Mouse (Mus musculus): ENCODE data around the gene H2afv. TPM values are rescaled to one million over a fixed set of nuclear protein-coding genes. Genes with fewer than 3 reads are reported as not detected.
A peak's percentile ranks its signal among the peaks of the same experiment; 100 is the strongest.

The H2afv gene
- total RNA-seq, 2 experiments from 2014 or later: 41.4 to 43.4 TPM

DNA sequence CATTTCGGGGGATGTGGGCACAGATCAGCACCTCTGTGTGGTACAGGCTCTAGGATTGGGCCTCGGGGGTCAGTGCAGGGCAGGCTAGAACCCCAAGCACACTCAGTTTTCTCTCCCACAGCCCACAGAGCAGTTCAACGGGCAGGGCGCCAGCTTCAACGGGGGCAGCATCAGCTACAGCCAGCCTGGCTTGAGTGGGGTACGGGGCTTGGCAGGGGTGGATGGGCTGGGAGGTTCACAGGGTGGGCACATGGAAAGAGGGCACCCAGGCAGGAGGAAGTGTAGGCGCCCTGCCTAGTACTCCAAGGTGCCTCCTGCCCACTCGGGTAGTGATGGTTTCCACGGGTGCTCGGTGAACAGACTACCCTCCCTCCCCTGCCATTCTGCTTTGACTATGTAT, 46.1 kb downstream of the H2afv start:
- intact Hi-C loops (cut with DNase I): no loop called here
- DNase-seq (ENCODE audit: low spot score in 2 of 2): no peak

DNA sequence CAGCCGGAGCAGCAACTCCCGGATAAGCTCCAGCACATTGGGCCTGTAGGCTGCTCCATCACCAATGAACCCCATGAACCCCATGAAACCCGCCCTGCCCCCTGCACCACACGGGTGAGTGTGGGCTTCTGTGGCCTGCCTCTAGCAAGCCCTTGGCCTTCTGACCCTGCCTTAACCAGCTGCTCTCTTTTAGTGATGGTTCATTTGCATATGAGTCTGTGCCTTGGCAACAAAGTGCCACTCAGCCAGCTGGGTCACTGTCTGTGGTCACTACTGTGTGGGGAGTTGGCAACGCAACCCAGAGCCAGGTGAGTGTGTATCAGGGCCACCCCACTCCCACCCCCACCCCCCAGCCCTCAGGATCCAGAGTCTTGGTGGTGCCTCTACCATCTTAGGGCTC, 48.7 kb downstream of the H2afv start:
- DNase-seq (ENCODE audit: low spot score in 2 of 2): no peak
- intact Hi-C loops (cut with DNase I): no loop called here

DNA sequence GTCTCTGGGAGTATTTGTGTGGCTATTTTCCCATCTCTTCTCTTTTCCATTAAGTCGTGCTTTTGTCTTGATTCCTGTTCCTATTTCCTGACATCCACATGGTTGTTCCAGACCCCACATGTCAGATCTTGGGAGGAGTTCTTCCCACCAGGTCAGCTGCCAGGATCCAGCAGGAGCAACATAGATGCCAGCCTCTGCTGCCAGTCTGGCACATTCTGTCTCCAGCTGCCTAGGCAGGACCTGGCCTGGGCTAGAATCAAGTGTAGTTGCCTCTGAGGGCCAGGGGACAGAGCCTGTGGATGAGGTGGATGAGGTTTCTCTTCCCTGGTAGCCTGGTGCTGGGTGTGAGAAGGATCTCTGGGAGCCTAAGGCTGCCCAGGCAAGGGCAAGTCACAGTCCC, 50.4 kb downstream of the H2afv start:
- DNase-seq (ENCODE audit: low spot score in 2 of 2): no peak
- intact Hi-C loops (cut with DNase I): no loop called here

DNA sequence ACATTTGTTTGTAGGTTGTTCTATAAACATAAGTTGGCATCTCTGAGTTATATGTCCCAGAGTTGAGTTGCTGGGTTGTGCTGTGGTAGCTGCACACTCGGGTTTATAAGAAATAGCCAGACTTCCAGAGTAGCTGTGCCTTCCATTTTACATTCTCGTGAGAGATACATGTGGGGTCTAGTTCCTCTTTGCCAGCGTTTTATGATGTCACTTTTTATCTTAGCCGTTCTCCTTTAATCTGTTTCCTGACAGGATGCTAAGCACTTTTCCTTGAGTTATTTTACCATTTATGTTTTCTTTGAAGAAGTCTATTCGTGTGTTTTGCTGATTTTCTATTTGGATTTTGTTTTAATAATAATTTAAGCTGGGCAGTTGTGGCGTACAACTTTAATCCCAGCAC, 51.4 kb downstream of the H2afv start:
- intact Hi-C loops (cut with DNase I): no loop called here
- no peak for DNase-seq (ENCODE audit: low spot score in 2 of 2)

DNA sequence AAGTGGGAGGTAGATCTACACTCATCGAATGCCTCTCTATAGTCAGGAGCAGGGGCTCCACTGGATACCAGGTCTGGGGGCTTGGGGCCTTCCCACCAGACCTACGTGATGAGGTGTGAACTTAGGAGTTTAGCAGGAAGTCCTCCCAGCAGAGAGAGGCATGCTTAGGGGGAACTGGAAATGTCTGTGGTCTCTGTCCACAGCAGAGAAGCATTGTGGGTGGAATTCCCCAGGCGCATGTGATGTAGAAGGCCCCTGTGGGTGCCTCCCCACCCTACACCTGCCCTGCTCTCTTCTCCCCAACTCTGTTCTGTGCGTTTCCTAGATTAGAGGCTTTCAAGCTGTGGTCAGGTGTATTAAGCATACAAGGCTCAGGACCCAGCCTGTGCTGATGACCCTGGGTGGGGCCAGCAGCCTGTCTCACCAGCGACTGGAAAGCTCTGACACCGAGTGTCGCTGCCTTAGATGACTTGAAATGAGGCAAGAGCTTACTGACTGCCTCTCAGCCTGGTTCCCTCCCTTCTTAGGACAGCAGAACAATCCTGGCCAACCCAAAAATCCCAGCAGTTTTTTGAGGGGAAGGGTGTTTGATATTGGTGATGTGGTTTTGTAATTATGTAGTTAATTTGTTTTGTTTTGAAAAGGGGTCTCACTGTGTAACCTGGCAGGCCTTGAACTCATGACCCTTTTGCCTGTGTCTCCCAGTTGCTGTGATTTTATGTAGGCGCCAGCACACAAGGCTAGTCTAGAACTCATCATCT, 52.5 kb downstream of the H2afv start:
- DNase-seq (ENCODE audit: low spot score in 2 of 2): no peak
- intact Hi-C loops (cut with DNase I): no loop called here

DNA sequence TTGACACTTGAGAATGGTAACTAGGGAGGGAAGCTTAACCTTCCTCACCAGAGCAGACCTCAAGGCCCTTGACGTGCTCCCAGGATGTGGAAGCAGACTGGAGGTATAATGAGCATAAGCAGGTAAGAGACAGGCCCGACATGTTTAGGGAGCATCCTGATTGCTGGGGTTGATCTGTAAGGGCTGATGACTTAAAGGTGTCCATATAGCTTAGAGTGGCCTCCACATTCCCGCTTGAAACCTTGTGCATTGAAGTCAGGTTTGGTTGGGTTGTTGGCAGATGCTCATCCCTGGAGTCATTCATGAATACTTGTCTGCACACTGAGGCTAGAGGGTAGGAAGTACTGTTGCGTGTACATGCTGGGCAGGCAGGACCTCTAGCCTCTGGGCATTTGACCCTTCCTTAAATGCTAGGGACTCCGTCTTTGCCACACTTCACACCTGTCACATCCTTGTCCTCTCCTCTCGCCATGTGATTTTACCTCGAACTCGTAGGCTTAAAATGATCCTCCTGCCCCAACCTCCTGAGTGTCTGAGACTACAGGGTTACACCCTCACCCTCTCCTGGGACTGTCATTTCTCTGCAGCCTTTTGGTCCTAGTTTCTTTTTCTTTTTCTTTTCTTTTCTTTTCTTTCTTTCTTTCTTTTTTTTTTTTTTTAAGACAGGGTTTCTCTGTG, 53.7 kb downstream of the H2afv start:
- intact Hi-C loops (cut with DNase I): no loop called here

DNA sequence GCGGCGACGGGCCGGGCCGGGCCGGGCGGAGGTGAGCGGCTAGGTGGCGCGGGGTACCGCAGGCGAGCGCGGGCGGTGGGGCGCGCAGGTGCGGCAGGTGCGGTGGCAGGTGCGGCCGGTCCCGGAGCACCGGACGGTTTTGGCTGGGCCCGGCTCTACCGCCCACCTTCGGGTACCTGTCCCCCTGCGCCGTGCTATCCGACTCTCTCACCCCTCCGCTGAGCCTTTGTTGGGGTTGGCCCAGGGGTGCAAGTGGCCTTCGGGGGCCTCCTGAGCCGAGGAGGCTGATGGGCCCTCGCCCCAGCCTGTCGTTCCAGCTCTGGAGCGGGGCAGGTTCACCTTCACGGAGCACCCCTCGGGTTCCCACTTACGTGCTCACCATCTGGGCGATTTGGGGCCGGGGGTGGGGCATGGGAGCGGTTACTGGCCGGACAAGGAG, 54.7 kb downstream of the H2afv start:
- intact Hi-C loops (cut with DNase I): no loop called here
- DNase-seq (ENCODE audit: low spot score in 2 of 2): no peak

More for the DNA sequence above, 53.7 kb downstream of the H2afv start:
- no peak for DNase-seq (ENCODE audit: low spot score in 2 of 2)

DNA sequence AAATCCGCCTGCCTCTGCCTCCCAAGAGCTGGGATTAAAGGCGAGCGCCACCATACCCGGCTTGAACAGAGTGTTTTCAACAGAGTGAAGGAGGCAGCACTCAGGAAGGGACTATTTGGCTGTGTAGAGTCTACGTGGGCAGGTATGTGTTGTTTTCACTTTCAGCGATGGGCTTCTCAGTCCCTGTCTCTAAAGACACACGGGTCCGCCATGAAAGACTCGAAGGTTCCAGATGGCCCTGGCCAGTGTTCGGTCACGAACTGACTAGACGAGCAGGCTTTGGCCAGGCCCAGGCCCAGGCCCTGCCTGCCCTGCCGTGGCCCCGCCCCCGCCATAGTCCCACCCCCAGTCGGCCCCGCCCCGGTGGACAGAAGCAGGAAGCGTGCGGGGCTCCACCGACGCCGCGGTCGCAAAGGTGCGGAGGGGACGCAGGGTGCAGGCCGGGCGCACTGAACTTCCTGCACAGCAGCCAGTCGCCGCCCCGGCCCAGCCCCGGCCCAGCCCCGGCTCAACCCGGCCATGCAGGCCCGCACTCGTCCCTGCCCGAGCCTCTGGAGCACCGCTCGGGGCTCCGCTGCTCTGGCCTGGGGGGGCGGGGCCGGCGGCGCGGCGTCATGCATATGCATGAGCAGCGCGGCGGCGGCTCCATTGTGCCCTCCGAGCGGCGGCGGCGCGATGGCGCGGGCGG, 55.4 kb downstream of the H2afv start, which contains the start of gene Zmiz2:
Gene Zmiz2 (plus strand): TSS at position 349 of the 688 bp plus-strand sequence.
- intact Hi-C loops (cut with DNase I): no loop called here

DNA sequence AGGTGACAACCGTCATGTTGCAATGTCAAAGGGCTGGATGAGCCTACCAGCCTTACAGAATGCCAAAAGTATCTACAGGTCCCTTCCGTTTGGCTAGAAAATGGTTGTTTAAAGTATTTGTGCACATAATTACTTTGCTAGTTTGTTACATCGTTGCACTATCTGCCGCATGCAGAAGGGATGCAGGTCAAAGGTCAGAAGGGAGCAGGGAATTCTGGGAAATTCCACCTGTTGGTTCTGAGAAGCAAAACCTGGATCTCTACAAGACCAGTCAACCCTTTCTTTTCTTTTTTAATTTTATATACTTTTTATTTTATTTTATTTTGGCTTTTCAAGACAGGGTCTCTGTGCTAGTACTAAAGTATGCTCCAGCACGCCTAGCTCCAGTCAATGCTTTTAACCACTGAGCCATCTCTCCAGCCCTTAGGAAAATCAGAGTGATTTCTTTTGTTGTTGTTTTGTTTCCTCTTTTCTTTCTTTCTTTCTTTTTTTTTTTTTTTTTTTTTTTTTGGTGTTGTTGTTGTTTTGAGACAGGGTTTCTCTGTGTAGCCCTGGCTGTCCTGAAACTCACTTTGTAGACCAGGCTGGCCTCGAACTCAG, 56.0 kb downstream of the H2afv start:
- DNase-seq (ENCODE audit: low spot score in 2 of 2): no peak
- intact Hi-C loops (cut with DNase I): no loop called here

More for the DNA sequence above, 55.4 kb downstream of the H2afv start, which contains the start of gene Zmiz2:
- DNase-seq (ENCODE audit: low spot score in 2 of 2): peak; percentile 93 to 98

DNA sequence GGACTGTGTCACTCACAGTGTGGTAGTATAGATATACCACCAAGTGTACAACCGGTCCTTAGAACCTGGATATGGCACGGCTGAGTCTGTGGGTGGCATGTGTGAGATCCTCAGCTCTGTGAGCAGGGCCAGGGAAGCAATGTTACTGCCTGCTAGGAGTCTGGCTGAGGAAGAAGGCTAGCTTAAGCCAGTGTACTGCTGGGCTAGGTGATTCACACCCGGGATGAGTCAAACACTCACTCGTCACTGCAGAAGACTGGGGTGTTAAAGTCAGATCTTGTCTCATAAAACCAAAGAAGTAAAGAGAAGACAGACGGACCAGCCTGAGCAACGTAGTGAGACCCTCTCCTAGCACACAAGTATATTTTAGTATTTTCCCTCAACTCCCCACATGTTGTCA, 63.3 kb downstream of the H2afv start:
- intact Hi-C loops (cut with DNase I): no loop called here
- no peak for DNase-seq (ENCODE audit: low spot score in 2 of 2)

Small RNA genes lying within 50 kb of the gene (microRNA-seq; reads per million reads assigned to microRNA genes)
- gene Gm22123 (not detected), gene Mir7651 (0.76 reads per million)

Other genes with a start within 250 kb of the H2afv start
- under 1 TPM in 1 of 2 experiments, not detected in 1; 0.25 TPM for gene A730071L15Rik, start 244.4 kb downstream of the H2afv start, total RNA-seq (2021)
- 100 to 1,000 TPM; 120 to 133 TPM for gene Nudcd3, start 244.0 kb downstream of the H2afv start, total RNA-seq (2021)
- gene Npc1l1, start 214.3 kb downstream of the H2afv start, total RNA-seq (2021): 1 to 10 TPM in 1 of 2 experiments, under 1 TPM in 1; 0.72 to 1.2 TPM
- gene Ddx56, start 176.7 kb downstream of the H2afv start, total RNA-seq (2021): 10 to 100 TPM; 45.8 to 46.5 TPM
- gene Tmed4, start 169.6 kb downstream of the H2afv start, total RNA-seq (2021): 10 to 100 TPM; 86.8 to 99.1 TPM
- 100 to 1,000 TPM; 245 to 252 TPM for gene Ogdh, start 152.8 kb downstream of the H2afv start, total RNA-seq (2021)
- 100 to 1,000 TPM; 222 to 224 TPM for gene Zmiz2, start 55.4 kb downstream of the H2afv start, total RNA-seq (2021)
- gene Ppia, start 29.0 kb downstream of the H2afv start, total RNA-seq (2021): 1,000 to 10,000 TPM; 1,722 to 2,059 TPM
- 100 to 1,000 TPM; 283 to 295 TPM for gene Purb, start 31.5 kb upstream of the H2afv start, total RNA-seq (2021)
- gene Myo1g, start 76.5 kb upstream of the H2afv start, total RNA-seq (2021): 1 to 10 TPM in 1 of 2 experiments, under 1 TPM in 1; 0.57 to 1.3 TPM
- 10 to 100 TPM; 56.1 to 64.1 TPM for gene Ccm2, start 102.4 kb upstream of the H2afv start, total RNA-seq (2021)
- gene Nacad, start 161.6 kb upstream of the H2afv start, total RNA-seq (2021): 10 to 100 TPM; 41.3 to 51.0 TPM
- gene Tbrg4, start 181.6 kb upstream of the H2afv start, total RNA-seq (2021): 10 to 100 TPM; 48.3 to 58.7 TPM
- not detected for gene Wap, start 194.2 kb upstream of the H2afv start, total RNA-seq (2021)
- 10 to 100 TPM; 13.6 to 26.8 TPM for gene Ramp3, start 214.1 kb upstream of the H2afv start, total RNA-seq (2021)